Mouse (Mus musculus) spleen, adult 12 weeks (tissue): ENCODE measurements around the gene Svs6.
"Not testable (repeated sequence)": the region's sequence is repeated elsewhere in the genome, so short reads cannot be mapped to it uniquely, and the experiment has no call there.

Source experiments
- DNase-seq: peaks from one replicate; pipeline ENCODE4 v3.0.0; 2022; ENCODE audit warnings: low spot score

Svs6 gene

DNA sequence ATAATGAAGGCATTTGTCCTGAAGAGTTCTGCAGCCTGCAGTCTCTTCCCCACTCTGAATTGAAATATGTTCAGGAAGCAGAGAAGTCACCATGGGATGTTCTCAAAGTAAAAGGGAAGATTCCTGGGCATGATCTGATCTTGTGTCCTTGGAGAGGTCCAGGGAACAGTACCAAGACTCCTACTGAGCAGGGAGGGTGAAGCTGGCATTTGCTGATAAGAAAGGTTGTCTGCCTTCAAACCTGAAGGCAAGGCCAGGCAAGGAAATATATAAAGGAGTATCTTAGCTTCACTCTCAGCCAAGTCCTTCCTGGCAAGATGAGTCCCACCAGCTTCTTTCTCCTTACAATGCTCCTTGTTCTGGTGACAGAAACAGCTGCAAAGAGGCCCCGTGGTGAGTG lies at the start of gene Svs6:
Svs6 (plus strand) TSS at position 301 of the 400 bp plus-strand sequence.
- DNase-seq, result not testable (repeated sequence)

DNA sequence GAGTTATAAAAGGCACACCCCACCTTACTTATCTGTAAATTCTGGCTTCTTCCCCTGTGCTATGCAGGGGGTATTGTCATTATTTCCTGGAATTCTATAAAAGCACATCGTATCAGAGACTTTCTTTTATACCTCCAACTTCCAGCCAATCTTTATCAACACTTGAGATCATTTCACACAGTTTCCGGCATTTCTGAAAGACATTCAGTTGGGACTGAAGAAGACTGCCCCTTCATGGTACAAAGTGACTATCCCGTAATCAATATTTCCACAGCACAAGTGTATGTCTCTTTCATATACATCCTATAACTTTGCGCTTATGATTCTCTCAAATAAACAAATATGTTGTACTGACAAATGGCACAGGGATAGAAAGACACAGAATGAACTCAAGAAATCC lies 38.2 kb upstream of the Svs6 start, which contains the start of gene Svs4:
Svs4 (minus strand) TSS at position 101 of the 400 bp plus-strand sequence.
- DNase-seq, result no peak

DNA sequence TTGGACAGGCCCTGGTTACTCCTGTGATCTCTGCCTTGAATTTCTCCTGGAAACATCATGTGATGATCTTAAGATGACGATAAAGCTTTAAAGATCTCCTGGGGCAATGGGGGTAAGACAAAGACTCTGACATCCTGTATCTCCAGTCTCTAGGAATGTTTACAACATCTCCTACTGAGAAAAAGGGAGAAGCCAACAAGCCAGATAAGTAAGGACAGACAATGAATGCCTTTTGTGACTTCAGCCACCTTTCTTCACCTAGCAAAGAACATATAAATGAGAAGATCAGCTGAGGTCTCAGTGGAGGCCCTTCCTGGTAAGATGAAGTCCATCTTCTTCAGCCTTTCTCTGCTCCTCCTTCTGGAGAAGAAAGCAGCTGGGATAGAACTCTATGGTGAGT lies 27.6 kb upstream of the Svs6 start, which contains the start of gene Svs3a:
Svs3a (plus strand) TSS at position 301 of the 400 bp plus-strand sequence.
- not testable (repeated sequence) for DNase-seq

DNA sequence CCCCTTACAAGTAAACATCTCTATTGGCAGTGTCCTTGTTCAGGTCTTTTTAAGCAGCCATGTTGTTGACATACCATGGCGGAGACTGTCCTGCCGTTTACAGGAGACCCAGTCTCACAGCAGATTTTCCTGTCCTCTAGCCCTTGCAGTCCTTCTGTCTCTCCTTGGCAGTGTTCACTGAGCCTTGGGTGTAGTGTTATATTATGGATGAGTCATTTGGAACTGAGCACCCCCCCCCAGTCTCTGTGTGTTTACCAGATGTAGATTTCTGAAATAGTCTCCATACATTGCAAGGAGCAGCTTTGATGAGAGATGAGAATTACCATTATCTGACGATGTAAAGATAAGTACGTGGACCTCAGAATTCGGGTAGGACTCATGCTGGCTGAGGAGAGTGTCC lies 4.0 kb upstream of the Svs6 start:
- no peak for DNase-seq

DNA sequence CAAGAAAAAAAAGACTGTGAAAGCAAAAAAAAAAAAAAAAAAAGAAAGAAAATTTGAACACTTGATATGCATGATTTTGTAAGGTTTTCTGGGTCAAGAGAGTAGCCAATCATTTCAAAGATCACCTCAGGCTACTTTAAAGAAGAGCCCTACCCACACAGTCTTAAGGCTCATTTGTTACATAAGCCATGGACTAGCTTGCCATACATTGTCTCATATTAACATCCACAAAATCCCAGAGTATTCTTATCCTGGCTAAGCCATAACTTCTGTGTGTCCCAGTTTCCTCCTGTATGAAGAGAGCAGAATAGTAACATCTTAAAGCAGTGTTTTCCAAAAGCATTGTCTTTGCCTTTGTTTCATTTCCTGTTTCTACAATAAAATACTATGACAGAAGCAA lies 1.1 kb upstream of the Svs6 start:
- DNase-seq, result not testable (repeated sequence)

DNA sequence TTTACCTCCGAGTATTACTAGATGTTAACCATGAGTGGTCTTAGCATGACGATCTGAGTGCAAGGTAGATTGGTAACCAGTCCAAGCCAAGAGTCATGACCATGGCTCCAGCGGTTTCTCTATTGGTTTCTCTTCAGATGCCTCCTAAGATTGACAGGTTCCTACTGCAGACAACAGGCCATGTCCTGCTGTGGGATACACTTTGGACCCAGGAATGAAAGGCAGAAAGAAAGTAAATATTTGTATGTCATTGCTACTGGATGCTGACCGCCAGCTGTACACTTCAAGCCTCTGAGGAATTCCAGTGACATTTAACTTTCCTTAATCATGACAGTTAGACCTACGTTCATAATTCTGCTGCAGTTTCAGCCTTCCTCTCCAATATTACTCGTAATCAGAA lies 4.4 kb downstream of the Svs6 start:
- no peak for DNase-seq

DNA sequence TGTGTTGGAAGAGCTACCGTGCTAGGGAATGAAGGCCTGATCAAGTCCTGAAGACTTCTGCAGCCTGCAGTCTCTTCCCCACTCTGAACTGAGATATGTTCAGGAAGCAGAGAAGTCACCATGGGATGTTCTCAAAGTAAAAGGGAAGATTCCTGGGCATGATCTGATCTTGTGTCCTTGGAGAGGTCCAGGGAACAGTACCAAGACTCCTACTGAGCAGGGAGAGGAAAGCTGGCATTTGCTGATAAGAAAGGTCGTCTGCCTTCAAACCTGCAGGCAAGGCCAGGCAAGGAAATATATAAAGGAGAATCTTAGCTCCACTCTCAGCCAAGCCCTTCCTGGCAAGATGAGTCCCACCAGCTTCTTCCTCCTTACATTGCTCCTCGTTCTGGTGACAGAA lies 15.9 kb downstream of the Svs6 start, which contains the start of gene Svs5:
Svs5 (plus strand) TSS at position 301 of the 400 bp plus-strand sequence.
- DNase-seq, result not testable (repeated sequence)

DNA sequence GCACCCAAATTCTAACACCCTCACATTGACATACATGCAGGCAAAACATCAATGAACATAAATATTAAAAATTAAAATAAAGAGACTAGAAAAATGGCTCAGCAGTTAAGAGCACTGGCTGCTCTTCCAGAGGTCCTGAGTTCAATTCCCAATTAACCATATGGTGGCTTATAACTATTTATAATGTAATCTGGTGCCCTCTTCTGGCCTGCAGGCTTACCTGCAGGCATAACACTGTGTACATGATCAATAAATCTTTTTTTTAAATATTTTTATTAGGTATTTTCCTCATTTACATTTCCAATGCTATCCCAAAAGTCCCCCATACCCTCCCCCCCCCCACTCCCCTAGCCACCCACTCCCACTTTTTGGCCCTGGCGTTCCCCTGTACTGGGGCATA lies 27.2 kb downstream of the Svs6 start:
- not testable (repeated sequence) for DNase-seq

DNA sequence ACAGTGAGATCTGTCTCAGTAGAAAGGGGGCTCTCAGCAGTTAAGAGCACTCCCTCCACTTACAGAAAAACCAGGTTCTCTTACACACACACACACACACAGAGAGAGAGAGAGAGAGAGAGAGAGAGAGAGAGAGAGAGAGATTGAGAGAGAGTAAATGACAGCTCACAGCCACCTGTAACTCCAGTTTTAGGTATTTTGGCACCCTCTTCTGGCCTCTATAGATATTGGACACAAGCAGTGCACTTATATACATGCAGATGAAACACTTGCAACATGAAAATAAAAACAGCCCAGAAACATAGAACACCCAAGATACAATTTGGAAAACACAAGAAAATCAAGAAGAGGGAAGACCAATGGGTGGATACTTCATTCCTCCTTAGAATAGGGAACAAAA lies 31.1 kb downstream of the Svs6 start:
- not testable (repeated sequence) for DNase-seq

DNA sequence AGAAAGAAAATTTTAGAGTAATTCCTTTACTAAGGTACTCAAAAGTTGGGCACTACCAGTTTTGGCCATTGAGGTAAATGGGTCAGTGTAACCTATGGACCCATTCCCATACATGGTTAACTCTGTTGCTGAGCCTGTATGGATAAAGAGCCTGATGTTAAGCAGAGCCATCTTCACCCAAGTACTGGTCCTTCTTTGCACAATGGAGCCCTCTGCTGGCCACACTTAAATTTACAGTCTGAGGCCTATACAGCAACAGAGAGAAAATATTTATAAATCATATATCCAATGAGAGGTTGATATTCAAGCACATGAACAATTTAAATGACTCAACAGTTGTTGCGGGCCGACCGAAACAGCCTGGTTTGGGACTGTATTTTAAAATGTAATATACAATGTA lies 32.4 kb downstream of the Svs6 start:
- no peak for DNase-seq

DNA sequence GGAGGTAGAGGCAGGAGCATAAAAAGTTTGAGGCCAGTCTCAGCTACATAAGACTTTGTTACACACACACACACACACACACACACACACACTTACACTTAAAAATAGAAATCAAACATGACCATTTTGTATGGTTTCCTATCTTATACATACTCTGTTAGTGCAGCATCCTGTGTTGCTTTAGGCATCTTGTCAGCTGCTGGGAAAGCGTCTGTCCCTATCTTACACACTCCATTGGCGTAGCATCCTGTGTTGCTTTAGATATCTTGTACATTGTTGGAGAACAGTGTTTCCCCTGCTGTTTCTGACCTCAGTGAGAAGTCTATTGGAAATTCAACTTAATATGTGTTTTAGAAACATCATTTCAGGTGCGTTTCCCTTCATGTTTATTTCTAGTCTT lies 36.1 kb downstream of the Svs6 start:
- no peak for DNase-seq

DNA sequence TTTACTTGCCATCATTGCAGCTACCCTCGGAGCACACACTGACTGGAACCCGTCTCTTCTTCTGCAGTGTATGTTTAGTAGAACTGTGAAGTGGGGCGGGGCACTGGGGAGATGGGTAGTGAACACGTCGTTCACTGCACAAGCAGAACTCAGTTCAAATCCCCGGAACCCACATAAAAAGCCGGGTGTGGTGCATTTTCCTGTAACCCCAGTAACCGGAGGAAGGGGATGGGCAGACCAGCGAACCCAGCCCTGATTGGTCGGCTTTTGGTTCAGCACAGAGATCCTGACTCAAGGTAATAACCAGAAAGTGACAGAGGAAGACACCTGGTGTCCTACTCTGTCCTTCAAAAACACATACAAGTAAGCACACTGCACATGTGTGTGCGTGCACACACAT lies 36.8 kb downstream of the Svs6 start:
- DNase-seq, result no peak

DNA sequence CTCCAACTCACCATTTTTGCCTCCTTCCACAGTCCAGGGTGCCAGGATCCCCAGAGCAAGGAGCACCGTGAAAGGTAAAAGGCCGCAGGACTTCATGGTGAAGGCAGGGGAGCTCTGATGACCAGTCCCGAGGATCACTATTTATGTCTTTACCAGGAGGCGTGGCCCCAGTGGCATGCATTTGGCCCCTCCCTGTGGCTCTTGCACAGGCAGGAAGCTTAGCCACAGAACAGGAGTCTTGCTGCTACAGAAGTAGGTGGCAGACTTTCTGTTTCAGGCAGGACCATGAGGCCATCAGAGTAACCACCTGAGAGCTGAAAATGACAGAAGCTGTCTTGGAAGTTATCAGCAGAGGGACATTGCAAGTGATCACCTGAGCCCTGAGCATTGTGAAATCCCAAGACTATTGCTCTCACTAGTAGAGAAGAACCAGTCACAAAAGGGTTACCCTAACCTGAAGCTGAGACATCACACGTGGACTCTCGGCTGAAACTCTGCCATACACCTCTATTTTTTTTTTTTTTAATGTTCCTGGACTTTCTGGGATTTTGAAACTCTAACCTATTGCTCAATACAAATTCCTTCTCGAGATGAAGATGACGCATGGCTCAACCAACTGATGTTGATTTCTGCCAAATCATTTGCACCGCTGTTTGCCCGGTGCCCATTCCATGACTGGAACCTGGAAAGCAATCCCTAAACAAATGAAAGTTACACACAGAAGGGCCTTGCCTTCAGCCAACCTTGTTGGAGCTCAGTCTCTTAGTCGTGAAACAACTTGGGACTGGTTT lies 39.8 kb downstream of the Svs6 start:
- DNase-seq, result no peak

DNA sequence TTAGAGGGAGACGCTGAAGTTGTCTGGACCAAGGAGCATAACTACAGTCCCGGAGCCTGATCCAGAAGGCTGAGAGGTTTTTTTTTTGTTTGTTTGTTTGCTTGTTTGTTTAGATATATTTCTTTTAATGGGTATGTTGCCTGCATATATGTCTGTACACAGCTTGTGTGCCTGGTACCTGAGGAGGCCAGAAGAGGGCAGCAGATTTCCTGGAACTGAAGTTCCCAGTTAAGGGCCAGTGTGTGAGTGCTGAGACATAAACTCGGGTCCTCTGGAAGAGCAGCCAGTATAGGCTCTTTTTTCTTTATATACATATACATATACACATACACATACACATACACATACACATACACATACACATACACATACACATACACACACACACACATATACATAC lies 41.8 kb downstream of the Svs6 start:
- no peak for DNase-seq

DNA sequence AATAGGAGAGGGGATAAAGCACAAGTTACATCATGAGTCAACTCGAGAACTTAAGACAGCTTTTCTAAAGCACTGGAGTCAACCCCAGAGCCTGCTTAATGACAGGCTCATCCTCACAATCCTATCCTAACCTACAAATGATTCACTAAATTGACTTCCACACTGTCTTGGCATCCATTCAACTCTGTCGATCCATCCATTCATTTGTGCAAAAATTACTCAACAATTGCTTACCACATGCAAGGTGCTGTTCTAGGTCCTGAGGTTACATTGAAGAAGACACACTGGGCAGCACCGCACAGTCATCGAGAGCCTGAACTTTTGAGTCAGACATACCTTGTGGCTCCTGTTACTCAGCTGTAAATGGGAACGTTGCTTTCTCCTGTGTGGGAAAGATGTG lies 42.5 kb downstream of the Svs6 start:
- DNase-seq, result no peak

DNA sequence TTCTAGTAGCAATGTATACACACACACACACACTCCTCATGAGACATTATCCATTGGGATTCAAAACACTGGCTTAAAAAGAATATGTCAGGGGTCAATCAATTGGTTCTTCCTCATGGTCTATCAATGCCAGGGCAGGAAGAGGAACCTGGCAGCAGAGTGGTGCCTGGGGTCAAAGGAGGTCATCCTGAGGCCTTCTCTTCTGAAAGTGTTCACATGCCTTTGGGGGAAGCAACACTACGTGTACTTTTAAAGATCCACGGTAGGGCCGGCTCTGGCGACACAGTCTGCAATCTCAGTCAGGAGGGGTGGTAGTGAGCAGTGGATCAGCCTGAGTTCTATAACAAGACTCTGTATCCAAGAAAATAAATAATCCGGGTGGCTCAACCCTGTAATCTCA lies 43.1 kb downstream of the Svs6 start:
- no peak for DNase-seq

DNA sequence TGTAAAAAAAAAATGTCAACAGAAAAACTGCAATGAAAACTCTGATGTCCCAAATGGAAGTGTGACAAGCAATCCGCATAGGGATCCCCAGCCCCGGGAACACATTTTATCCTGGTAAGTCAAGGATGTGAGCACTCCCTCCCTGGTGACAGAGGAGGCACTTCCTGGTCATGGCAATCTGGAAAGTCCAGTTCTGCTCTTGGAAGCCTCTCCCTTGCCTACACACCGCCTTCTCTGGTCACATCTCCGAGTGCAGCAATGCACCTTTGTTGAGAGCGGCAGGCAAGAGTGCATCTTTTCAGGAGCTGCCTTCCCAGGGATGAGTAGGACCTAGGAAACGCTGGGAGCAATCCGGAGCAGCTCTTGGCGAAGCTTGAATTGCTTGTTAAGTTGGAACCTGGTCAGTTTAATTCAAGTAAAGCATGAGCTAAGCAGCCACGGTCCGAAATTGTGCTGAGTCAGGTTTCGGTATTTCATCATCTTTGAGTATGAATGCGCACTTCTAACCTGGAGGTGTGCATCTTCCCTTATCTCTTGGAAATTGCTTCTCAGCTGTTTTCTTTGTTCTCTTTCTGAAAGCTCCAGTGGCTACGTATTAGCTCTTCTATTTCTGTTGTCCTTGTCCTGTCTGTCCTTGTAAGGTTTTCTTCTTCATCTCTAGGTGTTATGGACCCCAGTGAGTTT lies 44.6 kb downstream of the Svs6 start:
- no peak for DNase-seq

DNA sequence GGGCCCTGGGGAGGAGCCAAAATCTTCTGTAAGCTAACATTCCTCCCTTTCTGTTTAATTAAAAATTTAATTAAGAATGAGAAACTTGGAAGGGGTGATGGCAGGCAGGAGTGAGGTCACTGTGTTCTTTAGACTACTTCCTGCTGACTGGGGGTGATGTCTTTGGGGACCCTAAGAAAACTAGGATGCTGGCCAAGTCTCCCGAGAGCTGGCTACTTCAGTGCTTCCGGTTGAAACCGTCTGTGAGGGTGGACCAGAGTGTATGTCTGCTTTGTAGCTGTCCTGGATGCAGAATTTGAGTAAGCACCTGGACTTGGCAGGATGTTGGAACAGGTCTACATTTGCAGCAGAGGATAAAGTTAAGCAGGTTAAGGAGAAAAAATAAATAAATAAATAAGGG lies 50.4 kb downstream of the Svs6 start:
- no peak for DNase-seq
